Mouse (Mus musculus): ENCODE results near the gene Tceanc2. TPM values are rescaled to one million over a fixed set of nuclear protein-coding genes. Genes with fewer than 3 reads are reported as not detected.

The Tceanc2 gene
- polyA plus RNA-seq (2012; fragmentation: generic; extraction: Trizol): 15.6 TPM
- long read RNA-seq, experiment 1, full-length matches to known transcripts: 14 of 19 reads
- long read RNA-seq, experiment 1, partial matches to known transcripts: 3 of 19 reads
- long read RNA-seq, experiment 1, other reads (novel, unspliced or antisense): 2 of 19 reads
- long read RNA-seq, experiment 2, full-length matches to known transcripts: 33 of 39 reads
- long read RNA-seq, experiment 2, partial matches to known transcripts: 1 of 39 reads
- long read RNA-seq, experiment 2, other reads (novel, unspliced or antisense): 5 of 39 reads

DNA sequence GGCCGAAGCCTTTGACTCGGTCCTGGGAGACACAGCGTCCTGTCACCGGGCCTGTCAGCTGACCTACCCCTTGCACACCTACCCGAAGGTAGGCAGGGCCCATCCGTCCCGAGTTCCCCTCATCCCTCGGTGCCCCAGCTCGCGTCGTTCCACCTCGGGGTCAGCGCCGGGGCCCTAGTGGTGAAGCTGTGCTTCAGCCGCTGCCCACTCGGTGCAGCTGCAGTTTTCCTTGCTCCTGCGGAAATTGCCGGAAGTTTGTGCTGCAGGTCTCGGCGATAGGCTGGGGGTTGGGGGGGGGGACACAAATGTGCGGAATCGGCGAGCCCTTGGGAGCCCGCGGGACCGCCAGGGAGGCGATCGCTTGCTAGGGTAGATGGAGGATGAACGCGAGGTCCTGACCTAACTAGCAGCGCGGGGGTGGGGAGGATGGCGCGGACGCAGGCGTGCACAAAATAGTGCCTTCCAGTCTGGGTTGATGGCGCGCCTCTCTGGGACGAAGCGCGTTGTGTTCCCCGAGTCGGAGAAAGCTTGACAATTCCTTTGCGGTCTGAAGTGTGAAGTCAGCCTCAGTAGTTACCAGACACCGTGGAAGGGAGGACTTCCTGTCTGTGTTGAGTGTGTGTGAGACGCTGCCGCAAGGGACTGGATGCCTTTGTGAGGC, at the start of gene Tceanc2:
Gene Tceanc2, minus strand, starts transcription at position 287 of the 661 bp plus-strand sequence.
- Histone ChIP-seq H3K79me3 (ENCODE audit: low read depth) (peaks cover 37% of the 10 kb centered on the region), H3K27me3 (ENCODE audit: control insufficient read depth, insufficient read depth, insufficient read length) (no peaks in the 10 kb centered on the region), H3K79me2 (ENCODE audit: control insufficient read depth, insufficient read depth) (peaks cover 65% of the 10 kb centered on the region), H3K36me3 (ENCODE audit: control insufficient read depth, insufficient read depth) (peaks cover 8% of the 10 kb centered on the region), H3ac (ENCODE audit: control insufficient read depth, insufficient read length, low read depth) (peak within 1 kb of the TSS; percentile 97), H3K4me3 (ENCODE audit: insufficient read depth, poor library complexity, severe bottlenecking) (peak within 1 kb of the TSS; percentile 83)
- TF ChIP-seq MYOD1 (IDR thresholded peaks at IDR 0.05; ENCODE audit: control insufficient read depth, insufficient read length, low read depth): no peak
- TF ChIP-seq CTCF (IDR thresholded peaks at IDR 0.05; ENCODE audit: control insufficient read depth, insufficient read depth, insufficient read length): no peak
- TF ChIP-seq MAX (IDR thresholded peaks at IDR 0.05): no peak
- no peak for TF ChIP-seq USF1 (IDR thresholded peaks at IDR 0.05; ENCODE audit: low read depth)
- no peak for TF ChIP-seq CEBPB (IDR thresholded peaks at IDR 0.05; ENCODE audit: low read depth)
- TF ChIP-seq MYOG (IDR thresholded peaks at IDR 0.05; ENCODE audit: control insufficient read depth, extremely low read depth, insufficient read length): no peak
- TF ChIP-seq FOSL1 (IDR thresholded peaks at IDR 0.05; ENCODE audit: insufficient read depth, low read length, poor library complexity, severe bottlenecking): no peak

GRCm38 (mm10) chr4:107226313-107226712, 47.4 kb upstream of the Tceanc2 start:
- TF ChIP-seq MAX (IDR thresholded peaks at IDR 0.05): no peak
- TF ChIP-seq USF1 (IDR thresholded peaks at IDR 0.05; ENCODE audit: low read depth): no peak
- TF ChIP-seq CEBPB (IDR thresholded peaks at IDR 0.05; ENCODE audit: low read depth): no peak
- no peak for TF ChIP-seq MYOD1 (IDR thresholded peaks at IDR 0.05; ENCODE audit: control insufficient read depth, insufficient read length, low read depth)
- TF ChIP-seq FOSL1 (IDR thresholded peaks at IDR 0.05; ENCODE audit: insufficient read depth, low read length, poor library complexity, severe bottlenecking): no peak
- no peak for TF ChIP-seq MYOG (IDR thresholded peaks at IDR 0.05; ENCODE audit: control insufficient read depth, extremely low read depth, insufficient read length)
- no peak for TF ChIP-seq CTCF (IDR thresholded peaks at IDR 0.05; ENCODE audit: control insufficient read depth, insufficient read depth, insufficient read length)
- Histone ChIP-seq H3ac (ENCODE audit: control insufficient read depth, insufficient read length, low read depth) (no peak overlapping the region), H3K4me3 (ENCODE audit: insufficient read depth, poor library complexity, severe bottlenecking) (no peak overlapping the region)

GRCm38 (mm10) chr4:107223225-107224204, 44.6 kb upstream of the Tceanc2 start:
- Histone ChIP-seq H3K79me3 (ENCODE audit: low read depth) (no peaks in the 10 kb centered on the region), H3K4me3 (ENCODE audit: insufficient read depth, poor library complexity, severe bottlenecking) (no peak overlapping the region), H3K79me2 (ENCODE audit: control insufficient read depth, insufficient read depth) (no peaks in the 10 kb centered on the region), H3K27me3 (ENCODE audit: control insufficient read depth, insufficient read depth, insufficient read length) (no peaks in the 10 kb centered on the region), H3K36me3 (ENCODE audit: control insufficient read depth, insufficient read depth) (no peaks in the 10 kb centered on the region), H3ac (ENCODE audit: control insufficient read depth, insufficient read length, low read depth) (no peak overlapping the region)
- no peak for TF ChIP-seq MYOG (IDR thresholded peaks at IDR 0.05; ENCODE audit: control insufficient read depth, extremely low read depth, insufficient read length)
- TF ChIP-seq FOSL1 (IDR thresholded peaks at IDR 0.05; ENCODE audit: insufficient read depth, low read length, poor library complexity, severe bottlenecking): no peak
- TF ChIP-seq CEBPB (IDR thresholded peaks at IDR 0.05; ENCODE audit: low read depth): no peak
- TF ChIP-seq CTCF (IDR thresholded peaks at IDR 0.05; ENCODE audit: control insufficient read depth, insufficient read depth, insufficient read length): no peak
- TF ChIP-seq MAX (IDR thresholded peaks at IDR 0.05): no peak
- no peak for TF ChIP-seq USF1 (IDR thresholded peaks at IDR 0.05; ENCODE audit: low read depth)
- TF ChIP-seq MYOD1 (IDR thresholded peaks at IDR 0.05; ENCODE audit: control insufficient read depth, insufficient read length, low read depth): no peak

More at GRCm38 (mm10) chr4:107226313-107226712, 47.4 kb upstream of the Tceanc2 start:
- Histone ChIP-seq H3K27me3 (ENCODE audit: control insufficient read depth, insufficient read depth, insufficient read length) (no peaks in the 10 kb centered on the region), H3K79me3 (ENCODE audit: low read depth) (no peaks in the 10 kb centered on the region), H3K79me2 (ENCODE audit: control insufficient read depth, insufficient read depth) (no peaks in the 10 kb centered on the region), H3K36me3 (ENCODE audit: control insufficient read depth, insufficient read depth) (peaks cover 2% of the 10 kb centered on the region)

GRCm38 (mm10) chr4:107221524-107221923, 42.6 kb upstream of the Tceanc2 start:
- H3K36me3 ChIP-seq (ENCODE audit: control insufficient read depth, insufficient read depth): no peaks in the 10 kb centered on the region
- no peaks in the 10 kb centered on the region for H3K27me3 ChIP-seq (ENCODE audit: control insufficient read depth, insufficient read depth, insufficient read length)
- TF ChIP-seq MYOD1 (IDR thresholded peaks at IDR 0.05; ENCODE audit: control insufficient read depth, insufficient read length, low read depth) (no peak), MYOG (IDR thresholded peaks at IDR 0.05; ENCODE audit: control insufficient read depth, extremely low read depth, insufficient read length) (no peak), MAX (IDR thresholded peaks at IDR 0.05) (no peak), CEBPB (IDR thresholded peaks at IDR 0.05; ENCODE audit: low read depth) (no peak)
- no peak overlapping the region for H3ac ChIP-seq (ENCODE audit: control insufficient read depth, insufficient read length, low read depth)
- no peak overlapping the region for H3K4me3 ChIP-seq (ENCODE audit: insufficient read depth, poor library complexity, severe bottlenecking)
- H3K79me3 ChIP-seq (ENCODE audit: low read depth): no peaks in the 10 kb centered on the region
- no peaks in the 10 kb centered on the region for H3K79me2 ChIP-seq (ENCODE audit: control insufficient read depth, insufficient read depth)

DNA sequence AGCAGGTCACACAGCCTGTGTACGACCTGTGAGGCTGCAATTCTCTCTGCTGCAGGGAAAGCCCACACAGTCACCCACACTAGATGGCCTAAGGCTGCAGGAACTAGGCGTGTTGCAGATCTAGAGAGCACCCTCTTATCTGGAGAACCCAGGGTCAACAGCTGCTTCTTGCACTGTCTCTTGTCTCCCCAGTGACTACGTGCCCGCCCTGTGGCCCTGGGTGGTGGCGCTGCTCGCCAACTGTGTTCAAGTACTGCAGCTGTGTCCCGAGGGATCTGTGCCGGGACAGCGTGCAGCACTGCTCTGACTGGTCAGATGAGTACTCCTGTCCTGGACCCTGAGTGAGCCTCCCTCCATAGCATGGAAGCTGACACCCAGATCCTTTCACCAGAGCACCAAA, 38.7 kb upstream of the Tceanc2 start:
- H3K4me3 ChIP-seq (ENCODE audit: insufficient read depth, poor library complexity, severe bottlenecking): no peak overlapping the region
- no peaks in the 10 kb centered on the region for H3K79me2 ChIP-seq (ENCODE audit: control insufficient read depth, insufficient read depth)
- no peak for TF ChIP-seq CEBPB (IDR thresholded peaks at IDR 0.05; ENCODE audit: low read depth)
- TF ChIP-seq CTCF (IDR thresholded peaks at IDR 0.05; ENCODE audit: control insufficient read depth, insufficient read depth, insufficient read length): no peak
- TF ChIP-seq MYOD1 (IDR thresholded peaks at IDR 0.05; ENCODE audit: control insufficient read depth, insufficient read length, low read depth): peak; percentile 16
- no peak overlapping the region for H3ac ChIP-seq (ENCODE audit: control insufficient read depth, insufficient read length, low read depth)
- no peaks in the 10 kb centered on the region for H3K79me3 ChIP-seq (ENCODE audit: low read depth)
- H3K27me3 ChIP-seq (ENCODE audit: control insufficient read depth, insufficient read depth, insufficient read length): no peaks in the 10 kb centered on the region
- H3K36me3 ChIP-seq (ENCODE audit: control insufficient read depth, insufficient read depth): no peaks in the 10 kb centered on the region
